Mouse (Mus musculus): ENCODE data around the gene Parvb. TPM values are rescaled to one million over a fixed set of nuclear protein-coding genes. Genes with fewer than 3 reads are reported as not detected.

Gene Parvb
- total and polyA plus RNA-seq, 2 experiments from 2014 or later, result 4.3 to 9.6 TPM

- no peak for TF ChIP-seq CTCF (IDR thresholded peaks at IDR 0.05)
- DNase-seq (ENCODE audit: low spot score) (no peak), ATAC-seq (ENCODE audit: low FRiP score) (no peak)
- Histone ChIP-seq H3K9me3 (ENCODE audit: low read length) (no peaks in the 10 kb centered on the region), H3K36me3 (ENCODE audit: insufficient read depth, low read length) (no peaks in the 10 kb centered on the region), H3K4me3 (ENCODE audit: low read depth, low read length) (no peak overlapping the region), H3K9ac (replicated peaks; ENCODE audit: low read length, poor library complexity, severe bottlenecking) (no peak overlapping the region), H3K4me2 (ENCODE audit: low read depth, low read length, poor library complexity, severe bottlenecking) (no peak overlapping the region), H3K27ac (ENCODE audit: low read depth, low read length) (no peak overlapping the region), H3K4me1 (ENCODE audit: insufficient read depth, low read length) (peaks cover 4% of the 10 kb centered on the region), H3K27me3 (ENCODE audit: insufficient read depth, low read length) (no peaks in the 10 kb centered on the region)
- 76% methylated on average over 5 of the region's 5 CpGs for WGBS
Measured at GRCm38 (mm10) chr15:84221539-84221938, 10.3 kb upstream of the Parvb start.

- H3K27me3 ChIP-seq (ENCODE audit: insufficient read depth, low read length), result no peaks in the 10 kb centered on the region
- H3K9ac ChIP-seq (replicated peaks; ENCODE audit: low read length, poor library complexity, severe bottlenecking), result no peak overlapping the region
- H3K36me3 ChIP-seq (ENCODE audit: insufficient read depth, low read length), result no peaks in the 10 kb centered on the region
- H3K4me3 ChIP-seq (ENCODE audit: low read depth, low read length), result no peak overlapping the region
- DNase-seq (ENCODE audit: low spot score) (peak; percentile 64), ATAC-seq (ENCODE audit: low FRiP score) (no peak)
- no peak overlapping the region for H3K27ac ChIP-seq (ENCODE audit: low read depth, low read length)
- peaks cover 9% of the 10 kb centered on the region; the same call in 1 of the 2 replicates for H3K4me1 ChIP-seq (ENCODE audit: insufficient read depth, low read length)
- H3K9me3 ChIP-seq (ENCODE audit: low read length), result no peaks in the 10 kb centered on the region
- peak; percentile 62 for TF ChIP-seq CTCF (IDR thresholded peaks at IDR 0.05)
- 38% methylated on average over 6 of the region's 6 CpGs for WGBS
- no peak overlapping the region for H3K4me2 ChIP-seq (ENCODE audit: low read depth, low read length, poor library complexity, severe bottlenecking)
Measured at GRCm38 (mm10) chr15:84223423-84223822, 8.4 kb upstream of the Parvb start.

DNA sequence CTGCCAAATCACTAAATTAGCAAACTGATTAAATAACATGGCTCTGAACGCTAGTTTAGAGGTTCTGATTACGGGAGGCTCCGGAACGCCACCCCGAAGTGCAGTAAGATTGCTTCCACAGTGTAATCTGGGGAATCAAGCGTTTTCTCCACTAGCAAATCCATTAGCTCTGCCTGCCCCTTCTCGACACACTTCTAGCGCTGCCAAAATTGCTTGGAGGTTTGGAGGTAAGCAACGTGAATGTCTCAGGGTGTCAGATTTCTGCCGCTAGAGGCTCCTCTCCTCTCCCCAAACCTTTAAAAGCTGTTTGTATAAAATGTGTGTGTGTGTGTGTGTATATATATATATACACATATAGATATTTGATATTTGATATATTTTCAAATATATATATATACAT, 7.1 kb upstream of the Parvb start:
- H3K4me3 ChIP-seq (ENCODE audit: low read depth, low read length), result no peak overlapping the region
- no peaks in the 10 kb centered on the region for H3K9me3 ChIP-seq (ENCODE audit: low read length)
- no peaks in the 10 kb centered on the region for H3K27me3 ChIP-seq (ENCODE audit: insufficient read depth, low read length)
- H3K36me3 ChIP-seq (ENCODE audit: insufficient read depth, low read length), result no peaks in the 10 kb centered on the region
- no peak overlapping the region for H3K27ac ChIP-seq (ENCODE audit: low read depth, low read length)
- WGBS, result 22% methylated on average over 10 of the region's 10 CpGs
- H3K9ac ChIP-seq (replicated peaks; ENCODE audit: low read length, poor library complexity, severe bottlenecking), result no peak overlapping the region
- ATAC-seq (ENCODE audit: low FRiP score) (no peak), DNase-seq (ENCODE audit: low spot score) (peak; percentile 64)
- H3K4me1 ChIP-seq (ENCODE audit: insufficient read depth, low read length), result peaks cover 9% of the 10 kb centered on the region; the same call in 1 of the 2 replicates
- peak; percentile 48 for TF ChIP-seq CTCF (IDR thresholded peaks at IDR 0.05)
- no peak overlapping the region for H3K4me2 ChIP-seq (ENCODE audit: low read depth, low read length, poor library complexity, severe bottlenecking)

DNA sequence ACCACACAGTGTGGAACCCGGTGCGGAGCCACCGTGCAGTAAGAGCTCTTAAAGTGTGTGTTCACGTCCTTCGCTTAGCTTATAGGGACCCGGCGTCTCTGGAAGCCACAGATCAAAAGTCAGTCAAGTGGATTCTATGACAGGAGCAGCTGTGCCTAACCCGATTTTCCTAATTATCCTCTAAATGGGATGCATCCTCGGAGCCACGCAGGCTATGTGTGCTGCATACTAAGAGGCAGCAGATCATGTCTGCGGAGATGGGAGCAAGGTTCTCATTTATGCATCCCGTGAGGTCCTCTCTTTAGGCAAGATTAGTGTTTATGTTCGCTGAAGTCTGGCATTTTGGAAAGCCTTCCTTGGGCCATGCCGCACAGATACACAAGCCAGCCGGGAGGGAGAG, 4.9 kb upstream of the Parvb start:
- DNase-seq (ENCODE audit: low spot score) (peak; percentile 75), ATAC-seq (ENCODE audit: low FRiP score) (no peak)
- no peak overlapping the region for H3K4me2 ChIP-seq (ENCODE audit: low read depth, low read length, poor library complexity, severe bottlenecking)
- H3K27me3 ChIP-seq (ENCODE audit: insufficient read depth, low read length), result no peaks in the 10 kb centered on the region
- WGBS, result 23% methylated on average over 15 of the region's 15 CpGs
- H3K9me3 ChIP-seq (ENCODE audit: low read length), result no peaks in the 10 kb centered on the region
- no peaks in the 10 kb centered on the region for H3K36me3 ChIP-seq (ENCODE audit: insufficient read depth, low read length)
- H3K27ac ChIP-seq (ENCODE audit: low read depth, low read length), result no peak overlapping the region
- TF ChIP-seq CTCF (IDR thresholded peaks at IDR 0.05), result no peak
- no peak overlapping the region for H3K4me3 ChIP-seq (ENCODE audit: low read depth, low read length)
- H3K4me1 ChIP-seq (ENCODE audit: insufficient read depth, low read length), result peaks cover 17% of the 10 kb centered on the region
- no peak overlapping the region for H3K9ac ChIP-seq (replicated peaks; ENCODE audit: low read length, poor library complexity, severe bottlenecking)

DNA sequence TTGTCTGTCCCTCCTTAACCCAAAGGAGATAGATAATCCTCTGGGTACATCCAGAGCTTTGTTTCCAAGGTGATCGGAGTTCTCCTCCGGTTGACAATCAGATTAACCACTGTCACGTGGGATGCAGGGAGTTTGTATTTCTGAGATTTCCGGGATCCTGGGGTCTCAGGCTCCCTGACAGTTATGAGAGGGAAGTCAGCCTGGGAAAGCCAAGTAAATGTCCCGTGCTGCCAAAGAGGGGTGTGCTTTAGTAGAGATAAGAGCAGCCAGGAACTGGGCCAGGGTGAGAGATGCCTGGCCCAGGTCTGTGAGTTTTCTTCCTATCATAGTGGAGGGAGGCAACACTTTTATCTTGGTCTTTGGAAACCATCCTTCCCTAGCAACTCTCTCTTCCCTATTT, 1.2 kb upstream of the Parvb start:
- no peaks in the 10 kb centered on the region for H3K36me3 ChIP-seq (ENCODE audit: insufficient read depth, low read length)
- TF ChIP-seq CTCF (IDR thresholded peaks at IDR 0.05), result no peak
- H3K9ac ChIP-seq (replicated peaks; ENCODE audit: low read length, poor library complexity, severe bottlenecking), result no peak overlapping the region
- WGBS, result 8% methylated on average over 5 of the region's 5 CpGs
- peak overlapping the region; percentile 87 for H3K4me2 ChIP-seq (ENCODE audit: low read depth, low read length, poor library complexity, severe bottlenecking)
- H3K4me3 ChIP-seq (ENCODE audit: low read depth, low read length), result no peak overlapping the region
- no peak for ATAC-seq (ENCODE audit: low FRiP score)
- no peak overlapping the region for H3K27ac ChIP-seq (ENCODE audit: low read depth, low read length)
- H3K9me3 ChIP-seq (ENCODE audit: low read length), result no peaks in the 10 kb centered on the region
- no peak for DNase-seq (ENCODE audit: low spot score)
- peaks cover 25% of the 10 kb centered on the region for H3K4me1 ChIP-seq (ENCODE audit: insufficient read depth, low read length)
- no peaks in the 10 kb centered on the region for H3K27me3 ChIP-seq (ENCODE audit: insufficient read depth, low read length)

- ATAC-seq (ENCODE audit: low FRiP score) (peak; percentile 25; the same call in 1 of the 2 replicates), DNase-seq (ENCODE audit: low spot score) (peak; percentile 51)
- Histone ChIP-seq H3K4me3 (ENCODE audit: low read depth, low read length) (peak overlapping the region; percentile 39), H3K9me3 (ENCODE audit: low read length) (no peaks in the 10 kb centered on the region), H3K9ac (replicated peaks; ENCODE audit: low read length, poor library complexity, severe bottlenecking) (peak overlapping the region; percentile 56), H3K27ac (ENCODE audit: low read depth, low read length) (peak overlapping the region; percentile 65), H3K27me3 (ENCODE audit: insufficient read depth, low read length) (no peaks in the 10 kb centered on the region), H3K36me3 (ENCODE audit: insufficient read depth, low read length) (no peaks in the 10 kb centered on the region), H3K4me1 (ENCODE audit: insufficient read depth, low read length) (peaks cover 25% of the 10 kb centered on the region), H3K4me2 (ENCODE audit: low read depth, low read length, poor library complexity, severe bottlenecking) (peak overlapping the region; percentile 87)
- no peak for TF ChIP-seq CTCF (IDR thresholded peaks at IDR 0.05)
- 4% methylated on average over 16 of the region's 16 CpGs for WGBS
Measured at GRCm38 (mm10) chr15:84231113-84231712, 630 bp upstream of the Parvb start.
